Mouse (Mus musculus) liver, embryonic 12.5 days (tissue): Measurements from ENCODE around the gene Akt2. TPM values are rescaled to one million over a fixed set of nuclear protein-coding genes. Genes with fewer than 3 reads are reported as not detected.

Experiments
- ATAC-seq: fragments of 200-750 bp; cut with Nextera tagmentation; 2 replicates; pipeline ENCODE4 v1.8.0; 2017; ENCODE audit warnings: moderate number of reproducible peaks, mild to moderate bottlenecking, moderate library complexity
- H3K27ac ChIP-seq: fragments of 300-500 bp; sonication (generic); 2 replicates; pipeline ENCODE4 v1.5.1; 2016; ENCODE audit warnings: mild to moderate bottlenecking
- H3K27me3 ChIP-seq: fragments of 300-500 bp; sonication (generic); replicated peaks from 2 replicates; pipeline ENCODE4 v1.6.1; 2016; ENCODE audit warnings: mild to moderate bottlenecking, moderate library complexity
- H3K36me3 ChIP-seq: fragments of 300-500 bp; sonication (generic); 2 replicates; pipeline ENCODE4 v1.6.1; 2016; ENCODE audit warnings: mild to moderate bottlenecking, moderate library complexity
- H3K4me1 ChIP-seq: fragments of 300-500 bp; sonication (generic); 2 replicates; pipeline ENCODE4 v1.6.1; 2016
- H3K4me2 ChIP-seq: fragments of 300-500 bp; sonication (generic); 2 replicates; pipeline ENCODE4 v1.6.1; 2016; ENCODE audit warnings: mild to moderate bottlenecking, moderate library complexity
- H3K4me3 ChIP-seq: fragments of 300-500 bp; sonication (generic); 2 replicates; pipeline ENCODE4 v1.5.1; 2016; ENCODE audit warnings: mild to moderate bottlenecking, moderate library complexity
- H3K9ac ChIP-seq: fragments of 300-500 bp; sonication (generic); 2 replicates; pipeline ENCODE4 v1.6.1; 2016; ENCODE audit warnings: mild to moderate bottlenecking, moderate library complexity
- H3K9me3 ChIP-seq: fragments of 300-500 bp; sonication (generic); replicated peaks from 2 replicates; pipeline ENCODE4 v1.6.1; 2016; ENCODE audit warnings: mild to moderate bottlenecking, moderate library complexity
- WGBS: fragments of 180-500 bp; shearing (Covaris S2); methylation state at CpG from one replicate; pipeline ENCODE4 v1.1.7; 2016; ENCODE audit not compliant: insufficient replicate concordance; 5-methylcytosine and 5-hydroxymethylcytosine counted together
- polyA plus RNA-seq: library from polyadenylated mRNA; unstranded; fragments of >200 nt; fragmentation: Nextera tagmentation; extraction: Ambion mirVana; gene quantifications from 2 replicates; pipeline ENCODE4 v1.2.1, GENCODE M21; 2016

Gene Akt2
- polyA plus RNA-seq, result 45.0 and 45.2 TPM in 2 replicates

DNA sequence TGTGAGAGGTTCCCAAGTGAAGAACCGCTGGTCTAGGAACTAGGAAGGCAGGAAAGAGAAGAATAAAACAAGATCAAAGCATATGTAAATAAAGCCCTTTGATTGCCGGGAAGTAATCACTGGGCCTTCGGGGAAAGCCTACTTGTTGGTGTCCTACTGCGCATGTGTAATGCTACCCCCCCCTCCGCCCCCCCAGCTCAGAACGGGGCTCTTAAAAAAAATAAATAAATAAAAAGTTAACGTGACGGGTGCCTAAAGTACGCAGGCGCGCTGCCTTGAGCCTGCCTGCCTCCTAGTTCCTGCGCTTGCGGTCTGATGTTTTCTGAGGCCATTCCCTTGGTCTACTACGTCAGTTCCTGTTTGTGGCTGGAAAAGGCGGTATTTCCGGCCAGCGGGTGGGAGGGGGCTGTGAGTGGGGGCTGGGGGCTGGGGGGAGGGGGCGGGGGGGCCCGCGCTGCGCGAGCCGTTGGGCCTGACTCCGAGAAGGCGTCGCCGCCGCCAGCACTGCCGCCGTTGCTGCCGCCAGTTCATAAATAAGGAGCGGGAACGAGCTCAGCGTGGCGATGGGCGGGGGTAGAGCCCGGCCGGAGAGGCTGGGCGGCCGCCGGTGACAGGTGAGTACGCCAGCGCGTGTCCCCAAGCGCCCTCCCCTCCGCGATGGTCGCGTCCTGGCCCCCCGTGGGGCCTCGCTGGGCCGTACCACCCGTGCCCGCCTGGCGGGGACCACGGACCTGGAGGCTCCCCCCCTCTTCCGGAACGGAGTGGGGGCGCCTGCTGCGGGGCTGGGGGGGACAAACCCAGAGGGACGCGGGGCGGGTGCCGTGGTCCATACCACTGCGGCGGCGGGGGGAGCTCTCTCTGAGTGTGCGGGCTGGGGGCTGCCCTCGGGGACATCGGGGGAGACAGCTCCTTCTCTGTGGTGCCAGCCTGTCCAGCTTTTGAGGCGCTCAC, at the start of gene Akt2:
Akt2 (plus strand) TSS at position 287 of the 951 bp plus-strand sequence.
- ATAC-seq, result peak; percentile 78
- H3K4me1 ChIP-seq, result peaks cover 47% of the 10 kb centered on the region

DNA sequence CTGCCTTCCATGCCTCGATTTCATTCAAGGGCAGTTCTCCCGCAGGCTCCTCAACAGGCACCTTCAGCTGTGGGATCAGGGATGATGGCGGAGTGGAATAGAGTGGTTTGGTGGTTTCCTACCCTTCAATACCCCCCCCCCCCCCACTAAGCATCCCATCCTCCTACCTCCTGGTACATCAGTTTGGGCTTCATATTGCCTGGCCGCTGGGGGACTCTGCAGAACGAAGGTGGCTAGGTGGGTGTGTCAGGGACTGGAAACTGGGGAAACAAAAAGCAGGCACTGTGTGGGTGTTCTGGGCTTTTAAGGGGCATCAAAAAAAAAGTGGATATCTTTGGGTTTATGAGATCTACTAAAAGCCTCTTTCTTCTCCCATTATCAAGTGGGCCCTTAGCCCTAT, 49.4 kb upstream of the Akt2 start:
- WGBS, result 55% methylated on average over 5 of the region's 5 CpGs
- Histone ChIP-seq H3K27me3 (no peaks in the 10 kb centered on the region), H3K27ac (peak overlapping the region; percentile 91), H3K9me3 (no peaks in the 10 kb centered on the region), H3K4me1 (peaks cover 78% of the 10 kb centered on the region), H3K4me2 (peak overlapping the region; percentile 87), H3K4me3 (peak overlapping the region; percentile 65), H3K9ac (peak overlapping the region; percentile 80), H3K36me3 (peaks cover 27% of the 10 kb centered on the region)
- no peak for ATAC-seq

More for the DNA sequence above, at the start of gene Akt2:
- H3K4me2 ChIP-seq, result peak within 1 kb of the TSS; percentile 87
- H3K9ac ChIP-seq, result peak within 1 kb of the TSS; percentile 98
- no peaks in the 10 kb centered on the region for H3K9me3 ChIP-seq
- WGBS, result 1% methylated on average over 58 of the region's 71 CpGs
- peak within 1 kb of the TSS; percentile 99 for H3K27ac ChIP-seq
- peak within 1 kb of the TSS; percentile 93 for H3K4me3 ChIP-seq
- H3K27me3 ChIP-seq, result no peaks in the 10 kb centered on the region
- H3K36me3 ChIP-seq, result peaks cover 24% of the 10 kb centered on the region

DNA sequence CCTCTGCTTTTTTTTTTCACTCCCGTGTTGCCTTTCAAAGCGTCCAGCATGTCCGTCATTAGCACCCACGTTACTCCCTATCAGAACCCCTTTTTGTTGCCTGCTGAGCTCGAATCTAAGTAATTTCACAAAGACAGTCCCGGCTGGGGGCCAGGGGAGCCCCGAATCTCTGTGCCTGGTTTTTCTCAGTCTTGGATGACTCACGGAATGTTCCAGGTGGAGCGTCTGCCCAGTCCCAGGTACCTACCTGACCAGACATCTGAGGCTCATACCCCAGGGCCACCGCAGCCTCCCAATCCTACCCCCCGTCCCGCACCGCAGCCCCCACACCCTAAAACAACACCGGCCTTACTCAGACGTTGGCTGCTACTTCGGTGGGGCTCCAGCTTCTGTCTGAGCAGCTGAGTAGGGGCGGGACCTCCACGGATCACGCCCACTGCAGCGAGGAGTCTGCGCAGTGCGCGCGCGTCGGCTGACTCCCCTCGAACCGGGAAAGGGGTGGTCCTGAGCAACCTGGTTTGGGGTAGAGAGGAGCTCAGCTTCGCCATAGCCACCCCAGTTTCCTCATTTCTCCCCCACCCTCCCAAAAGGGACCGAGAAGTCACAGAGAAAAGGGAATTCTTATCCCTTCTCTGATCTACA, 48.8 kb upstream of the Akt2 start:
- peak; percentile 76 for ATAC-seq
- peak overlapping the region; percentile 91 for H3K27ac ChIP-seq
- peak overlapping the region; percentile 87 for H3K4me2 ChIP-seq
- WGBS, result 2% methylated on average over 30 of the region's 30 CpGs
- H3K9ac ChIP-seq, result peak overlapping the region; percentile 80
- peaks cover 21% of the 10 kb centered on the region for H3K36me3 ChIP-seq
- no peaks in the 10 kb centered on the region for H3K9me3 ChIP-seq
- peaks cover 72% of the 10 kb centered on the region for H3K4me1 ChIP-seq
- H3K27me3 ChIP-seq, result no peaks in the 10 kb centered on the region
- peak overlapping the region; percentile 65 for H3K4me3 ChIP-seq

DNA sequence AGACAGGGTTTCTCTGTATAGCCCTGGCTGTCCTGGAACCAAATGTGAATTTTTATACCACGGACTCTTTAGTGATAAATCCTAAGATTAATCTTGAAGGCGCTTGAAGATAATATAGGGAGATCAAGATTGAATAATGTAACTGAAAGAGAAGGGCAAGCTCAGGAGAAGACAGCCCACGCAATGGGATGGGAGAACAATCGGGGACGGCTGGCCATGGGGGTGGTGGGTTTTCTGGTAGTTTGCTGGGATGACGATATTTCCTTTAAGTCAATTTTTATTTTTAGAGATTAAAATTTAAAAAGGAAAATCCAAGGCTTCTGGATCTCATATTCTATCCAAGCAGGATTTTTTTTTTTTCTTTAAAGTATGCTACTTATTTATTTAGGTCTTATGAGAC, 48.3 kb upstream of the Akt2 start:
- peak overlapping the region; percentile 80 for H3K9ac ChIP-seq
- WGBS, result 49% methylated on average over 6 of the region's 6 CpGs
- peaks cover 67% of the 10 kb centered on the region for H3K4me1 ChIP-seq
- ATAC-seq, result no peak
- H3K4me3 ChIP-seq, result peak overlapping the region; percentile 65
- H3K27me3 ChIP-seq, result no peaks in the 10 kb centered on the region
- H3K9me3 ChIP-seq, result no peaks in the 10 kb centered on the region
- peaks cover 17% of the 10 kb centered on the region; the same call in 1 of the 2 replicates for H3K36me3 ChIP-seq
- peak overlapping the region; percentile 91 for H3K27ac ChIP-seq
- H3K4me2 ChIP-seq, result peak overlapping the region; percentile 87

DNA sequence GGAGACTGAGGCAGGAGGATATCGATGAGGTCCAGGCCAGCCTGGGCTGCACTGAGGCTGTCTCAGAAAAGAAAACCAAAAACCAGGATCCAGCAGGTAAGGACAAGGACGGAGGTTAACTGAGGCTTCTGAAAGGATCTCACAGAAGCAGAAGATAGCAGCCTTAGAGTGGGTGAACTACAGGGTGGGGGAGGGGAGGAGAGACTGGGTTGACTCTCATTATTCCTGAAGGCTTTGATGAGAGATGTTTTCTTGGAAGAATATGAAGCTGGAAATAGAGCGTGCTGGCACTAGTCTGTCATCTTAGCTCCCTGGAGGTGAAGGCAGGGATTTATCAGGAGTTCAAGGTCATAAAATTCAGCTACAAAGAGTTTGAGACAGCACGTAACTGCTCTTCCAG, 47.5 kb upstream of the Akt2 start:
- Histone ChIP-seq H3K4me2 (no peak overlapping the region), H3K27ac (0 out of 2 replicates have a peak overlapping the region, but pooled peaks have one; percentile 33), H3K4me1 (peaks cover 59% of the 10 kb centered on the region), H3K36me3 (peaks cover 13% of the 10 kb centered on the region; the same call in 1 of the 2 replicates), H3K27me3 (no peaks in the 10 kb centered on the region), H3K9me3 (no peaks in the 10 kb centered on the region), H3K4me3 (no peak overlapping the region), H3K9ac (peak overlapping the region; percentile 14; the same call in 1 of the 2 replicates)
- no peak for ATAC-seq
- WGBS, result 81% methylated on average over 4 of the region's 4 CpGs

DNA sequence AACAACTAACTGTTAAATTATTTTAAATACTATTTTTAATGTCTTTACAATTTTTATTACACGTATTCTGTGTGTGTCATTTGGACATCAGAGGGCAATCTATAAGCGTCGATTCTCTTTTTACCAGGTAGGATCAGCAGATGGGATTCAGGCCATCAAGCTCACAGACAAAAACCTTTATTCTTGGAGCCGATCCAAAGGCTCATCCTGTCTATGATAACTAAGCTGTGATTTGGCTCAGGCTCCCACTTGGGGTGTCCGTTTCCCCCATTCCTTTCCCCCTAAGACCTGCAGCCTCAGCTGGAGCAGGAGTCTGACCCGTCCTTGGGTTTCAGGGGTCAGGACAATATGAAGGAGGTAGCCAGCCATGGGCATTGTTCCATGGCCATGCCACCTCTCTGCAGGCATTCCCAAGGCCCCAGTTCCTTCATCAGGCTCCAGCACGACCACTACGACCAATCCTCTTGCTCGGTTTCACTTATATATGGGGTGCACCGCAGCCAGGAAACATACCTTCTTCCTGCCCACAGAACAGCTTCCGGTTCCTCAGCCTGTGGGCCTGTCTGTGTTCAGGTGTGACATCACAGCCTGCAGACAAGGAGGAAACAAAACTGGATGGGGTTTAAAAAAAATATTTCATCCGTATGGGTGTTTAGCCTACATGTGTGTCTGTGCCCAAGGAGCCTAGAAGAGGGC, 46.5 kb upstream of the Akt2 start:
- Histone ChIP-seq H3K9me3 (no peaks in the 10 kb centered on the region), H3K4me2 (no peak overlapping the region), H3K4me1 (peaks cover 49% of the 10 kb centered on the region), H3K4me3 (no peak overlapping the region), H3K36me3 (peaks cover 5% of the 10 kb centered on the region; the same call in 1 of the 2 replicates), H3K27ac (no peak overlapping the region), H3K9ac (no peak overlapping the region; the same call in 1 of the 2 replicates), H3K27me3 (no peaks in the 10 kb centered on the region)
- ATAC-seq, result no peak
- WGBS, result 61% methylated on average over 12 of the region's 12 CpGs

DNA sequence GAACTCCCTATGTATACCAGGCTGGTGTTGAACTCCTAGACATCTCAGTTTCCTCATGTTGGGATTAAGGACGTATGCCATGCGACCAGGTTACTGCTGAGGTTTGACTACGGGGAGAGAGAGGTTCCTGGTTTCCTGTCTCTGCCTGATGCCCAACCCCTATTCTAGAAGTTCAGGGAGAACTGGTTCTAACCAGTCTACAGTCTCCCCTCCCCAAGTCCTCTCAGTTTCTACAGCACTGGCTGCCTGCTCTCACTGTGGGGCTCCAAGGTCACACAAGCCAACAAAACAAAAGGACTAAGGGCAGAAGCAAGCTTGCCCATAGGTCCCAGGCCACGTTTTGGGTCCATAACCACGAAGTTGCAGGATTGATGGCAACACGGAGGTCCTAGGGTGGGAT, 41.8 kb upstream of the Akt2 start:
- no peak overlapping the region for H3K4me2 ChIP-seq
- H3K9me3 ChIP-seq, result no peaks in the 10 kb centered on the region
- H3K9ac ChIP-seq, result no peak overlapping the region
- H3K27me3 ChIP-seq, result no peaks in the 10 kb centered on the region
- 49% methylated on average over 6 of the region's 6 CpGs for WGBS
- no peak overlapping the region for H3K4me3 ChIP-seq
- peaks cover 27% of the 10 kb centered on the region for H3K4me1 ChIP-seq
- no peak overlapping the region for H3K27ac ChIP-seq
- no peak for ATAC-seq
- H3K36me3 ChIP-seq, result 0 out of 2 replicates have a peak, but pooled peaks cover under 1% of the 10 kb centered on the region

DNA sequence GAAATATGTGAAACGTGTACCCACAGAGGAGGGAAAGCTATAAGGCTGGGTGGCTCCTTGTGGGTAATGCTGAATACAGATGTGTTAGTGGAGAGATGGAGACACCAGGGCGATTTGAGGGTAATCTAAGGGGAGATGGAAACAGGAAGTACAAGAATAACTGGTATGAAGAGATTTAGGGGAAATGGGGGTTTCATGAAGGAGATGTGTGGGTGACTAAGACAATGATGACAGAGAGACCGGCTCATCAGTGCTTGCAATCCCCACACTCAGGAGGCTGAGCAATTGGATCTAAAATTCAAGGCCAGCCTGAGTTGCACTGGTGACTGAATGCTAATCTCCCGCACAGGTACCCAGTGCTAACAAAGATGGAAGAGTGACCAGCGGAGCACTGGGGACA, 39.3 kb upstream of the Akt2 start:
- ATAC-seq, result no peak
- WGBS, result 46% methylated on average over 5 of the region's 5 CpGs
- Histone ChIP-seq H3K27ac (peak overlapping the region; percentile 66), H3K4me3 (peak overlapping the region; percentile 87), H3K9ac (0 out of 2 replicates have a peak overlapping the region, but pooled peaks have one; percentile 35), H3K4me1 (peaks cover 27% of the 10 kb centered on the region), H3K4me2 (peak overlapping the region; percentile 87), H3K36me3 (peaks cover 21% of the 10 kb centered on the region), H3K27me3 (no peaks in the 10 kb centered on the region), H3K9me3 (no peaks in the 10 kb centered on the region)

DNA sequence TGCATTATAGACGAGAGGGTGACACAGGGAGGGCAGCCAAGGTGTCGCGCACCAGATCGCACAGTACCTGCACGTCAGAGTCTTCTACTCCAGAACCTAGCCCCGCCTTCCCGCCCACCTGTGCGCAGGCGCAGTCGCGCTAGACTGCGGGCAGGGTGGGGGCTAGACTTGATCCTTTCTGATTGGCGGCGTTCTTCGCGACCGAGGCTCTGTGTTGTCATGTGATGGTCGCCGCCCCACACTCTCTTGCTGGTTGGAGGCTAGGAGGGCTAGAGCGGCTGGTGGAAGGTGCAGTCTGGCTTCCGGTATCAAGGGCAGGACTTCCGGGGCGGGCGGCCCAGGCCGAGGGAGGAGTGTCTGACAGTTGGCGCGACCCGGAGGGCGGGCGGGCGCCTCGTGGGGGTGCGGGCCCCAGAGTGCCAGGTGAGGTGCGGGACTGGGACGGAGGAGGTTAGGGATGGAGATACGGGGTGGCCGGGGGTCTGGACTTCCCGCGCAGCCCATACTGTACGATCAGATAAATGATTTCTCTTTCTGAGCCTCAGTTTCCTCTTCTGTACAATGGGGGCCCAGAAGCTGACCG, 38.3 kb upstream of the Akt2 start, which contains the start of the genes Pld3 and 2310022A10Rik:
Pld3 (minus strand) TSS at position 288 of the 583 bp plus-strand sequence.
2310022A10Rik (plus strand) TSS at position 303 of the 583 bp plus-strand sequence.
- peak within 1 kb of the TSS; percentile 87 for H3K4me2 ChIP-seq
- peaks cover 27% of the 10 kb centered on the region for H3K4me1 ChIP-seq
- H3K27me3 ChIP-seq, result no peaks in the 10 kb centered on the region
- H3K9me3 ChIP-seq, result no peaks in the 10 kb centered on the region
- peak within 1 kb of the TSS; percentile 87 for H3K4me3 ChIP-seq
- ATAC-seq, result peak; percentile 100
- 2% methylated on average over 39 of the region's 41 CpGs for WGBS
- H3K9ac ChIP-seq, result peak within 1 kb of the TSS; percentile 85
- peaks cover 21% of the 10 kb centered on the region for H3K36me3 ChIP-seq
- H3K27ac ChIP-seq, result peak within 1 kb of the TSS; percentile 66

DNA sequence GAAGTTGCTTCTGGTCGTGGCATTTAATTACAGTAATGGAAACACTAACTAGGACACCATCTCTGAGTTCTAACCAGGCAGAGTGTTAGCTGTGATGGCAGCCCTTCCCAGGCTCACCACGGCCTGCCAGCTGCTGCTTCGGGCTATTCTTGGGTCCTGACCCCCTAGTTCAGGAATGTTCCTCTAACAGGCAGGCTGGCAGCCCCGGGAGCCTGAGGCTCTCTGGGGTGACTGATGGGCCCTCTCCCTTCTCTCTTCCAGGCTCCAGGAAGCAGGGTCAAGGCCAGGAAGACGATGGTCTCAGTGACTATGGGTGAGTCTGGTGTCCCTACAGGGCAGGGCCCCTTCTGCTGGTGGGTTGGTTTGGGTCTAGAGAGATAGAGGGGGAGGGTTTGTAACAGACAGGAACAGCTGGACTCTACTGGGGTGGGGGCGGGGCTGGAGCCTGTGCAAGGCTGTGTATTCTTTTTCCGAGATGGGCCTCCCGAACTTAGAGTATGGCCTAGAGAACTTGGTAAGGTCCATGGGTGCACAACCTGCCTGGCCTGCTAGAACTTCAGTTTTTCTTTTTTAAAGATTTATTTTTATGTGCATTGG, 31.0 kb upstream of the Akt2 start:
- Histone ChIP-seq H3K4me2 (peak overlapping the region; percentile 29; the same call in 1 of the 2 replicates), H3K36me3 (peaks cover 82% of the 10 kb centered on the region), H3K27me3 (no peaks in the 10 kb centered on the region), H3K9me3 (no peaks in the 10 kb centered on the region), H3K4me3 (no peak overlapping the region), H3K4me1 (peaks cover 24% of the 10 kb centered on the region), H3K27ac (0 out of 2 replicates have a peak overlapping the region, but pooled peaks have one; percentile 3), H3K9ac (peak overlapping the region; percentile 31; the same call in 1 of the 2 replicates)
- WGBS, result 46% methylated on average over 8 of the region's 8 CpGs
- peak; percentile 44; the same call in 1 of the 2 replicates for ATAC-seq
